8 mouse cellular contexts compared by ENCODE assay signal in the genomic region with DNA sequence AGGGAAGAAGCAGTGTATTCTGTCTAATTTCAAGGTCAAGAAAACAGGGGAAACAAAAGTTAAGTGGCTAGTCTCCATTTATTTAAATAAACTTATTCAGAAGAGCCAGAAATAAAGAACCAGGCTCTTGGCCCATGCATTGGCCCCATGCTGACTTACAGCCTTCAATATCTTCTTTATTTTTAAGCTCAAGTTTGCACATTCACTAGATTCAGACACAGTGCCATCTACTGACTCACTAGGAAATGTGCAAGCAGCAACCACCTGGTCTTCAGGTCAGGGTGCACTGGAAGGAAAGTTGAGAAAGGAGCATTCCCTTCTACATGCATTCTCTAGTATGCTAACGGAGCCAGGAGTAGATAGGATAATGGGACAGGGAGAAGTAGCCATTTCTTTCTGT.
A peak's percentile ranks its signal among the peaks of the same experiment; 100 is the strongest.
DNase-seq lines count a peak whose midpoint lies in the region; ATAC-seq and TF ChIP-seq lines count a peak whose summit lies in the region.

No protein-coding gene starts in this region.

- no peak overlapping the region for H3K9ac ChIP-seq in hindbrain, embryonic 13.5 days
- H3K9ac ChIP-seq in neural tube, embryonic 14.5 days (replicated peaks; ENCODE audit: low read depth, low read length): no peak overlapping the region

- POLR2A ChIA-PET in Patski (lab: Charles Lee): no interaction called here

- in situ Hi-C loops in Patski (cut with MboI; ENCODE audit: low pct_unique_long_range_greater_than_20kb): loop anchor here (25.0 kb wide), 1 partner anchor 1098 kb away; no protein-coding TSS in a partner anchor

- DNase-seq in hindbrain, embryonic 10.5 days (ENCODE audit: low spot score): no peak
- DNase-seq in Patski (ENCODE audit: low read depth, low spot score): no peak
- peak; percentile 4 for DNase-seq in embryo, embryonic 9.5 days (ENCODE audit: extremely low spot score)
- DNase-seq in kidney, postnatal 10 days: peak; percentile 16
- no peak for DNase-seq in urinary bladder, postnatal 14 days (ENCODE audit: low spot score)
- DNase-seq in ovary, adult 18-20 months (ENCODE audit: low spot score): no peak

- H3K4me3 ChIP-seq in hindbrain, embryonic 13.5 days: no peak overlapping the region
- H3K4me3 ChIP-seq in hindbrain, embryonic 10.5 days: no peak overlapping the region
- no peak overlapping the region for H3K4me3 ChIP-seq in neural tube, embryonic 14.5 days (ENCODE audit: low read depth, low read length)

- peak; percentile 49; the same call in 1 of the 2 replicates for ATAC-seq in hindbrain, embryonic 13.5 days (ENCODE audit: low FRiP score)
- ATAC-seq in Patski: peak; percentile 62
- peak; percentile 78 for ATAC-seq in neural tube, embryonic 14.5 days (ENCODE audit: low read depth)

- no peaks in the 10 kb centered on the region for H3K4me1 ChIP-seq in hindbrain, embryonic 13.5 days (replicated peaks)
- H3K4me1 ChIP-seq in hindbrain, embryonic 10.5 days (replicated peaks): no peaks in the 10 kb centered on the region
- H3K4me1 ChIP-seq in neural tube, embryonic 14.5 days (ENCODE audit: control insufficient read depth, insufficient read depth, low read length): no peaks in the 10 kb centered on the region

- TF ChIP-seq CTCF in Patski (IDR thresholded peaks at IDR 0.05): peak; percentile 75

- no peak overlapping the region for H3K27ac ChIP-seq in hindbrain, embryonic 13.5 days
- H3K27ac ChIP-seq in hindbrain, embryonic 10.5 days: no peak overlapping the region
- no peak overlapping the region for H3K27ac ChIP-seq in neural tube, embryonic 14.5 days (ENCODE audit: low read depth, low read length)

- no peaks in the 10 kb centered on the region for H3K9me3 ChIP-seq in hindbrain, embryonic 13.5 days
- H3K9me3 ChIP-seq in hindbrain, embryonic 10.5 days: no peaks in the 10 kb centered on the region
- no peaks in the 10 kb centered on the region for H3K9me3 ChIP-seq in neural tube, embryonic 14.5 days (ENCODE audit: control insufficient read depth, low read length)

- no peaks in the 10 kb centered on the region for H3K27me3 ChIP-seq in hindbrain, embryonic 13.5 days
- H3K27me3 ChIP-seq in hindbrain, embryonic 10.5 days (ENCODE audit: insufficient read depth, poor library complexity, severe bottlenecking): no peaks in the 10 kb centered on the region
- no peaks in the 10 kb centered on the region for H3K27me3 ChIP-seq in Patski
- H3K27me3 ChIP-seq in neural tube, embryonic 14.5 days (ENCODE audit: control insufficient read depth, insufficient read depth, low read length): no peaks in the 10 kb centered on the region

- WGBS in hindbrain, embryonic 13.5 days: 20% methylated on average over 1 of the region's 1 CpGs
- WGBS in hindbrain, embryonic 10.5 days: 13% methylated on average over 1 of the region's 1 CpGs
- WGBS in neural tube, embryonic 14.5 days: 45% methylated on average over 1 of the region's 1 CpGs

- no peaks in the 10 kb centered on the region for H3K36me3 ChIP-seq in hindbrain, embryonic 13.5 days
- H3K36me3 ChIP-seq in hindbrain, embryonic 10.5 days: no peaks in the 10 kb centered on the region
- H3K36me3 ChIP-seq in neural tube, embryonic 14.5 days (ENCODE audit: control insufficient read depth, insufficient read depth, low read length): no peaks in the 10 kb centered on the region

- H3K4me2 ChIP-seq in hindbrain, embryonic 13.5 days: no peak overlapping the region
- H3K4me2 ChIP-seq in neural tube, embryonic 14.5 days (ENCODE audit: low read depth, low read length): no peak overlapping the region

- CTCF ChIA-PET in Patski (lab: Charles Lee): interaction anchor here (1.0 to 1.6 kb wide), 3 partner anchors 11 to 14 kb away, joined by 3 to 6 read pairs (median 5); no protein-coding TSS in a partner anchor

Comparison
In these comparisons a context has a peak if more than half of its experiments do, and no peak if none do; other contexts are left out.
1. DNase-seq: peak in embryo, embryonic 9.5 days (single experiment) and kidney, postnatal 10 days (single experiment); none in hindbrain, embryonic 10.5 days (single experiment), Patski (single experiment), urinary bladder, postnatal 14 days (single experiment) and ovary, adult 18-20 months (single experiment).
2. Peak in every context shown above with its lines, with median percentiles within 50 percentile points of each other: ATAC-seq.